Mouse (Mus musculus) midbrain, postnatal 0 days (tissue): ENCODE results near the gene Pter. TPM values are rescaled to one million over a fixed set of nuclear protein-coding genes. Genes with fewer than 3 reads are reported as not detected.

Experiments
- ATAC-seq: fragments of 200-750 bp; cut with Nextera tagmentation; 2 replicates; pipeline ENCODE4 v1.8.0; 2017; ENCODE audit warnings: moderate number of reproducible peaks, mild to moderate bottlenecking, moderate TSS enrichment, moderate library complexity; ENCODE audit not compliant: low FRiP score
- DNase-seq: peaks from one replicate; pipeline ENCODE4 v3.0.0-alpha.2; 2015; ENCODE audit warnings: low spot score
- H3K27ac ChIP-seq: fragments of 300-500 bp; sonication (generic); 2 replicates; pipeline ENCODE4 v1.5.1; 2014; ENCODE audit warnings: low read depth, mild to moderate bottlenecking, low read length, mixed read lengths
- H3K27me3 ChIP-seq: fragments of 300-500 bp; sonication (generic); 2 replicates; pipeline ENCODE4 v1.6.1; 2014; ENCODE audit warnings: low read length, control low read depth, mixed read lengths; ENCODE audit not compliant: insufficient read depth
- H3K36me3 ChIP-seq: fragments of 300-500 bp; sonication (generic); 2 replicates; pipeline ENCODE4 v1.6.1; 2014; ENCODE audit warnings: low read length, control low read depth, mixed read lengths; ENCODE audit not compliant: insufficient read depth
- H3K4me1 ChIP-seq: fragments of 300-500 bp; sonication (generic); 2 replicates; pipeline ENCODE4 v1.6.1; 2014; ENCODE audit warnings: mild to moderate bottlenecking, control low read depth, antibody characterized with exemption, low read length, mixed read lengths; ENCODE audit not compliant: insufficient read depth
- H3K4me2 ChIP-seq: fragments of 300-500 bp; sonication (generic); 2 replicates; pipeline ENCODE4 v1.6.1; 2014; ENCODE audit warnings: low read depth, mild to moderate bottlenecking, low read length, mixed read lengths; ENCODE audit not compliant: poor library complexity, severe bottlenecking
- H3K4me3 ChIP-seq: fragments of 300-500 bp; sonication (generic); 2 replicates; pipeline ENCODE4 v1.5.1; 2014; ENCODE audit warnings: low read depth, mild to moderate bottlenecking, low read length, moderate library complexity
- H3K9ac ChIP-seq: fragments of 300-500 bp; sonication (generic); replicated peaks from 2 replicates; pipeline ENCODE4 v1.6.1; 2014; ENCODE audit warnings: mild to moderate bottlenecking, low read length, moderate library complexity, mixed read lengths; ENCODE audit not compliant: poor library complexity, severe bottlenecking
- H3K9me3 ChIP-seq: fragments of 300-500 bp; sonication (generic); 2 replicates; pipeline ENCODE4 v1.6.1; 2016; ENCODE audit warnings: low read length, control low read depth
- CTCF ChIP-seq: IDR thresholded peaks from 2 replicates; pipeline ENCODE4 v1.5.1; 2016; ENCODE audit warnings: antibody characterized with exemption, mild to moderate bottlenecking
- WGBS: fragments of 180-500 bp; shearing (Covaris S2); extraction: QIAGEN DNeasy Blood & Tissue Kit; methylation state at CpG from one replicate; pipeline ENCODE4 v1.1.7; 2014; 5-methylcytosine and 5-hydroxymethylcytosine counted together
- polyA plus RNA-seq: library from polyadenylated mRNA; unstranded; fragments of >200 nt; fragmentation: Nextera tagmentation; extraction: Ambion mirVana; gene quantifications from 2 replicates; pipeline ENCODE4 v1.2.1, GENCODE M21; 2015
- total RNA-seq: library from RNA; depleted of rRNA; stranded (reverse); fragments of >200 nt; gene quantifications from 2 replicates; pipeline ENCODE4 v1.2.3, GENCODE M21; 2014

The Pter gene
- total and polyA plus RNA-seq, 2 experiments from 2014 or later: 3.9 to 6.1 TPM

GRCm38 (mm10) chr2:12905786-12906185, 18.1 kb upstream of the Pter start:
- no peak for ATAC-seq
- no peak for TF ChIP-seq CTCF
- H3K9ac ChIP-seq: no peak overlapping the region

DNA sequence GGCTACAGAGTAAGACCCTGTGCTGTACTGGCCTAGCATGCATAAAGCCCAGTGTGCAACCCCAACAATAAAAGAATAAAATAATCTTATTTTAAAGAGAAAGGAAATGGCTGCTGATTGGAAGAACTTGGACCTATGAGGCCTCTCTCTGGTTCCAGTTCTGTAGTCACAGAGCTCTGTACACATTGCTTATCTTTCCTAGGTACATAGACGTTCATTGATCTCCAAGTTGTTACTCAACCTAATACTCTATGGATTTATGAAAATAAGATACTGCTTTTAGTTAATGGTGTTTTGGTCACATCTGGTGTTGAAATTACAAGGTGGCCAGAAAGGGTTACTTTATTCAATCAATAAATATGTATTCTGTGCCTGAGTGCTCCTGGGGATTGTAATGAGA, 1.8 kb downstream of the Pter start:
- Histone ChIP-seq H3K4me1 (no peaks in the 10 kb centered on the region), H3K9ac (no peak overlapping the region), H3K9me3 (no peaks in the 10 kb centered on the region), H3K27ac (no peak overlapping the region), H3K4me3 (no peak overlapping the region), H3K27me3 (no peaks in the 10 kb centered on the region), H3K36me3 (no peaks in the 10 kb centered on the region), H3K4me2 (no peak overlapping the region)
- ATAC-seq (no peak), DNase-seq (no peak)
- whole genome bisulfite sequencing: 88% methylated on average over 1 of the region's 1 CpGs
- no peak for TF ChIP-seq CTCF

More at GRCm38 (mm10) chr2:12905786-12906185, 18.1 kb upstream of the Pter start:
- WGBS: 95% methylated on average over 1 of the region's 1 CpGs
- DNase-seq: no peak
- Histone ChIP-seq H3K9me3 (no peaks in the 10 kb centered on the region), H3K27me3 (no peaks in the 10 kb centered on the region), H3K4me2 (no peak overlapping the region), H3K4me1 (no peaks in the 10 kb centered on the region), H3K4me3 (no peak overlapping the region), H3K36me3 (no peaks in the 10 kb centered on the region), H3K27ac (no peak overlapping the region)

DNA sequence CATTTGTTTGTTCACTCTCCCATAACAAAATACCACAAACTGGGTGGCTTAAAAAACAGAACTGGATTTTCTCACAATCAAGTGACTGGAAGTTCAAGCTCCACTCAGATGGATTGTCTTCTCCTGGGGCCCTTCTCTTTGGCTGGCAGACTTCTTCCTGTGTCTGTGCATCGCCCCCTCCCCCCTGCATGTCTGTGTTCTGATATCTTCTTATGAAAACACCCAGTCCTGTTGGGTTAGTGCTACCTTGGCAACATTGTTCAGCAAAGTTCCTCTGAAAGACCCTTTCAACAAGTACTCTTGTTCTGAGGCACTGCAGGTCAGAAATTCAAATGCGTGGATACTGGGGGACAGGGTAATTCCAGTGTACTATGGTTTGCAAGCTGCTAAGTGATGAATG, 6.5 kb downstream of the Pter start:
- no peak for TF ChIP-seq CTCF
- Histone ChIP-seq H3K9ac (no peak overlapping the region), H3K36me3 (no peaks in the 10 kb centered on the region), H3K4me1 (no peaks in the 10 kb centered on the region), H3K27ac (no peak overlapping the region), H3K9me3 (no peaks in the 10 kb centered on the region), H3K27me3 (no peaks in the 10 kb centered on the region), H3K4me3 (no peak overlapping the region), H3K4me2 (no peak overlapping the region)
- DNase-seq (no peak), ATAC-seq (no peak)
- 91% methylated on average over 2 of the region's 2 CpGs for WGBS

- ATAC-seq: no peak
- Histone ChIP-seq H3K9me3 (no peaks in the 10 kb centered on the region), H3K4me3 (no peak overlapping the region), H3K27me3 (no peaks in the 10 kb centered on the region), H3K27ac (no peak overlapping the region), H3K36me3 (no peaks in the 10 kb centered on the region), H3K4me2 (no peak overlapping the region), H3K4me1 (no peaks in the 10 kb centered on the region), H3K9ac (no peak overlapping the region)
- no peak for DNase-seq
- WGBS: 90% methylated on average over 2 of the region's 2 CpGs
- TF ChIP-seq CTCF: no peak
Measured at GRCm38 (mm10) chr2:12933905-12934304, 10.1 kb downstream of the Pter start.

DNA sequence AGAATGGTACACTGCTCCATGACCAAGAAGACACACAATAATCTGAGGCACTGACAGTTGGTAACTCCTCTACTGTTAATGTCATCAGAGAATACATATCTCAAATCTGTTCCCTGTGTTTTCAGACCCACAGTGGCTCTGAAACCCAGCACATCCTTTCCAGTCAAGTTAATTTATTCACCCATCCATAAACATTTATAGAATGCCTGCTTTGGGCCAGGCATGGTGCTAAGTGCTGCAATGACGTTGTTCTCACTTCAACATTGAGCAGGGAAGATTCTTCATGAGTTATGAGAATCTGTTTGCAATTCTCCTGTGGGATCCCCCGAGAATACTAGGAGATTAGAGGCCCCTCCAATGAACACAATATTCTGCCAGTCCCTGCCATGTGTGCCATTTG, 11.4 kb downstream of the Pter start:
- no peak overlapping the region for H3K4me3 ChIP-seq
- no peaks in the 10 kb centered on the region for H3K4me1 ChIP-seq
- H3K9ac ChIP-seq: no peak overlapping the region
- no peak for ATAC-seq
- H3K9me3 ChIP-seq: no peaks in the 10 kb centered on the region
- no peak for TF ChIP-seq CTCF
- no peaks in the 10 kb centered on the region for H3K27me3 ChIP-seq
- no peak for DNase-seq
- no peak overlapping the region for H3K27ac ChIP-seq
- WGBS: 76% methylated on average over 2 of the region's 2 CpGs
- no peaks in the 10 kb centered on the region for H3K36me3 ChIP-seq
- no peak overlapping the region for H3K4me2 ChIP-seq

- no peak for TF ChIP-seq CTCF
- no peak overlapping the region for H3K9ac ChIP-seq
- no peak overlapping the region for H3K4me2 ChIP-seq
- no peak overlapping the region for H3K4me3 ChIP-seq
- H3K4me1 ChIP-seq: no peaks in the 10 kb centered on the region
- no peaks in the 10 kb centered on the region for H3K36me3 ChIP-seq
- H3K27me3 ChIP-seq: no peaks in the 10 kb centered on the region
- no peak overlapping the region for H3K27ac ChIP-seq
- ATAC-seq: peak; percentile 60; the same call in 1 of the 2 replicates
- 69% methylated on average over 10 of the region's 10 CpGs for WGBS
- peak; percentile 59 for DNase-seq
- no peaks in the 10 kb centered on the region for H3K9me3 ChIP-seq
Measured at GRCm38 (mm10) chr2:12937461-12938217, 13.8 kb downstream of the Pter start.
